ENCODE assay signal across 14 mouse cellular contexts in genomic region chr11:115089853-115090252, GRCm38 (mm10). TPM values are rescaled to one million over a fixed set of nuclear protein-coding genes. Genes with fewer than 3 reads are reported as not detected.
DNase-seq lines count a peak whose midpoint lies in the region; ATAC-seq and TF ChIP-seq lines count a peak whose summit lies in the region.
"Had no signal": no experiment of that assay in that cellular context is flagged by ENCODE, and none has a peak within 500 bp of the region (broad histone marks: within the 10 kb centered on the region; RNA-seq: fewer than 3 reads in every experiment).

No protein-coding gene starts in this region.

- H3K9ac ChIP-seq in stomach, postnatal 0 days (ENCODE audit: low read length), result no peak overlapping the region
- H3K9ac ChIP-seq: heart, embryonic 13.5 days had no signal

- peaks cover 8% of the 10 kb centered on the region for H3K27me3 ChIP-seq in spleen, adult 2 months (ENCODE audit: control insufficient read depth, insufficient read depth, low read length)
- H3K27me3 ChIP-seq in stomach, postnatal 0 days (ENCODE audit: control insufficient read depth, insufficient read depth, low read length), result no peaks in the 10 kb centered on the region

- TF ChIP-seq CTCF in gastrocnemius, adult 2 months (IDR thresholded peaks at IDR 0.05), result peak; percentile 51
- TF ChIP-seq CTCF in spleen, adult 2 months (IDR thresholded peaks at IDR 0.05; ENCODE audit: extremely low read depth, insufficient read depth, insufficient read length, insufficient replicate concordance), result peak; percentile 56; the same call in 1 of the 2 replicates
- peak; percentile 57 for TF ChIP-seq CTCF in stomach, postnatal 0 days (IDR thresholded peaks at IDR 0.05; ENCODE audit: low read depth)

- H3K36me3 ChIP-seq in spleen, adult 2 months (ENCODE audit: control insufficient read depth, insufficient read depth, low read length), result no peaks in the 10 kb centered on the region
- no peaks in the 10 kb centered on the region for H3K36me3 ChIP-seq in stomach, postnatal 0 days (ENCODE audit: control insufficient read depth, insufficient read depth, low read length)
- H3K36me3 ChIP-seq: heart, embryonic 13.5 days had no signal

- no peaks in the 10 kb centered on the region for H3K4me1 ChIP-seq in spleen, adult 2 months (ENCODE audit: control insufficient read depth, insufficient read depth, insufficient read length)
- H3K4me1 ChIP-seq in stomach, postnatal 0 days (replicated peaks; ENCODE audit: control insufficient read depth, insufficient read depth), result no peaks in the 10 kb centered on the region

- DNase-seq in gastrocnemius, adult 2 months, result no peak
- DNase-seq in gastrocnemius, adult 18-20 months (ENCODE audit: low spot score), result no peak
- no peak for DNase-seq in spleen, adult 2 months (ENCODE audit: low read depth in 1 of 2, low spot score in 2 of 2)
- DNase-seq in spleen, adult 18-20 months, result no peak
- DNase-seq in ZHBTc4 (ENCODE audit: low read depth, low spot score), result peak; percentile 61
- DNase-seq in stomach, postnatal 0 days (ENCODE audit: low spot score), result no peak
- DNase-seq in lung, adult 18-20 months, result no peak
- DNase-seq in heart, postnatal 10 days, result no peak
- DNase-seq: adrenal gland, postnatal 25 days had no signal

- H3K9me3 ChIP-seq in stomach, postnatal 0 days (ENCODE audit: control insufficient read depth, low read length), result no peaks in the 10 kb centered on the region

- TF ChIP-seq EP300 in stomach, postnatal 0 days (optimal IDR thresholded peaks at IDR 0.05), result no peak

- H3K4me3 ChIP-seq in gastrocnemius, adult 2 months, result no peak overlapping the region
- H3K4me3 ChIP-seq in spleen, adult 2 months (ENCODE audit: extremely low read depth, insufficient read depth, insufficient read length), result no peak overlapping the region
- H3K4me3 ChIP-seq in stomach, postnatal 0 days (ENCODE audit: low read depth, low read length), result no peak overlapping the region
- H3K4me3 ChIP-seq: heart, embryonic 13.5 days; megakaryocyte, embryonic 14.5 days had no signal

- no peak overlapping the region for H3K27ac ChIP-seq in gastrocnemius, adult 2 months
- H3K27ac ChIP-seq in spleen, adult 2 months (ENCODE audit: insufficient read depth, low read length), result no peak overlapping the region
- H3K27ac ChIP-seq in stomach, postnatal 0 days (replicated peaks), result no peak overlapping the region
- H3K27ac ChIP-seq: heart, embryonic 13.5 days had no signal

- intact Hi-C loops in gastrocnemius, adult 2 months (cut with DNase I), result loop anchor here (10.0 kb wide), 1 partner anchor 185 kb away; the partner anchor contains the start of gene Fdxr
- intact Hi-C loops in heart, postnatal 10 days (cut with DNase I), result no loop called here

- H3K4me2 ChIP-seq in stomach, postnatal 0 days (replicated peaks; ENCODE audit: low read depth), result no peak overlapping the region
- H3K4me2 ChIP-seq: heart, embryonic 13.5 days had no signal

- no peak for ATAC-seq in stomach, postnatal 0 days (ENCODE audit: low FRiP score, low TSS enrichment)
- ATAC-seq: hindbrain, embryonic 16.5 days had no signal

- WGBS in spleen, adult 2 months, result 67% methylated on average over 6 of the region's 6 CpGs
- WGBS in stomach, postnatal 0 days, result 65% methylated on average over 6 of the region's 6 CpGs

- TF ChIP-seq POLR2A in spleen, adult 2 months (IDR thresholded peaks at IDR 0.05; ENCODE audit: low read depth, low read length), result no peak

RNA-seq across cellular contexts. Expression of gene Rab37, which starts 1.4 kb away (rescaled TPM):
- under 1 TPM; 0.17 to 0.36 TPM for total RNA-seq in gastrocnemius, adult 2 months (2021)
- under 1 TPM in 1 of 2 experiments, not detected in 1; 0.36 TPM for total RNA-seq in gastrocnemius, adult 18-20 months (2021)
- 7.8 and 7.9 TPM in 2 replicates for polyA plus RNA-seq in spleen, adult 2 months (2012; rRNA removed)
- polyA plus RNA-seq in stomach, postnatal 0 days (2015; fragmentation: Nextera tagmentation; extraction: Ambion mirVana), result 1.7 TPM in 2 replicates
- 1 to 10 TPM; 1.4 to 1.6 TPM for total RNA-seq in heart, postnatal 10 days (2021)

RNA-seq across cellular contexts. Expression of gene Cd300e, which starts 27.9 kb away (rescaled TPM):
- total RNA-seq in gastrocnemius, adult 2 months (2021), result not detected
- not detected for total RNA-seq in gastrocnemius, adult 18-20 months (2021)
- polyA plus RNA-seq in spleen, adult 2 months (2012; rRNA removed), result 4.6 and 4.7 TPM in 2 replicates
- polyA plus RNA-seq in stomach, postnatal 0 days (2015; fragmentation: Nextera tagmentation; extraction: Ambion mirVana), result 0.07 TPM in 1 of 2 replicates, not detected in the other
- total RNA-seq in heart, postnatal 10 days (2021), result under 1 TPM; 0.29 to 0.35 TPM
- total RNA-seq: layer of hippocampus, adult 18-20 months had no signal
- polyA plus RNA-seq: heart, embryonic 13.5 days; limb, embryonic 11.5 days had no signal

RNA-seq across cellular contexts. Expression of gene Cd300ld3, which starts 41.6 kb away (rescaled TPM):
- 1 to 10 TPM in 1 of 2 experiments, not detected in 1; 2.0 TPM for total RNA-seq in gastrocnemius, adult 2 months (2021)
- 1 to 10 TPM; 1.8 to 2.0 TPM for total RNA-seq in gastrocnemius, adult 18-20 months (2021)
- polyA plus RNA-seq in spleen, adult 2 months (2012; rRNA removed), result 13.1 and 29.1 TPM in 2 replicates
- polyA plus RNA-seq in stomach, postnatal 0 days (2015; fragmentation: Nextera tagmentation; extraction: Ambion mirVana), result not detected in 2 replicates
- total RNA-seq in heart, postnatal 10 days (2021), result 1 to 10 TPM; 1.2 to 2.9 TPM
- polyA plus RNA-seq: heart, embryonic 13.5 days; hindbrain, embryonic 16.5 days; limb, embryonic 11.5 days had no signal

RNA-seq across cellular contexts. Expression of gene Cd300lf, which starts 43.9 kb away (rescaled TPM):
- under 1 TPM in 1 of 2 experiments, not detected in 1; 0.31 TPM for total RNA-seq in gastrocnemius, adult 2 months (2021)
- total RNA-seq in gastrocnemius, adult 18-20 months (2021), result not detected
- 24.7 and 31.4 TPM in 2 replicates for polyA plus RNA-seq in spleen, adult 2 months (2012; rRNA removed)
- polyA plus RNA-seq in stomach, postnatal 0 days (2015; fragmentation: Nextera tagmentation; extraction: Ambion mirVana), result 0.36 and 0.47 TPM in 2 replicates
- total RNA-seq in heart, postnatal 10 days (2021), result under 1 TPM; 0.15 to 0.48 TPM

RNA-seq across cellular contexts. Expression of gene Cd300ld5, which starts 52.3 kb away (rescaled TPM):
- 1 to 10 TPM in 1 of 2 experiments, under 1 TPM in 1; 0.92 to 1.3 TPM for total RNA-seq in gastrocnemius, adult 2 months (2021)
- 1 to 10 TPM in 1 of 2 experiments, not detected in 1; 2.7 TPM for total RNA-seq in gastrocnemius, adult 18-20 months (2021)
- 2.3 and 5.5 TPM in 2 replicates for polyA plus RNA-seq in spleen, adult 2 months (2012; rRNA removed)
- not detected in 2 replicates for polyA plus RNA-seq in stomach, postnatal 0 days (2015; fragmentation: Nextera tagmentation; extraction: Ambion mirVana)
- 1 to 10 TPM; 3.9 to 5.0 TPM for total RNA-seq in heart, postnatal 10 days (2021)
- polyA plus RNA-seq: heart, embryonic 13.5 days; hindbrain, embryonic 16.5 days; limb, embryonic 11.5 days had no signal
